Mouse (Mus musculus): ENCODE measurements around the gene Gigyf1. TPM values are rescaled to one million over a fixed set of nuclear protein-coding genes. Genes with fewer than 3 reads are reported as not detected.

Gigyf1 gene
- polyA plus RNA-seq, 1 experiment from 2014 or later = 14.0 TPM

GRCm38 (mm10) chr5:137569031-137569430, 50.7 kb downstream of the Gigyf1 start:
- no peak for ATAC-seq (replicated peaks; ENCODE audit: low FRiP score)
- no peak overlapping the region for H3K4me3 ChIP-seq (ENCODE audit: low read depth, low read length)
- H3K27me3 ChIP-seq (ENCODE audit: control insufficient read depth, insufficient read depth, low read length) = no peaks in the 10 kb centered on the region
- H3K4me2 ChIP-seq (ENCODE audit: low read depth, low read length, severe bottlenecking) = no peak overlapping the region
- H3K9me3 ChIP-seq (ENCODE audit: control insufficient read depth, low read length) = no peaks in the 10 kb centered on the region
- WGBS = 77% methylated on average over 12 of the region's 12 CpGs
- DNase-seq (ENCODE audit: low spot score) = no peak
- no peaks in the 10 kb centered on the region for H3K36me3 ChIP-seq (ENCODE audit: control insufficient read depth, insufficient read depth, low read length)
- no peaks in the 10 kb centered on the region for H3K4me1 ChIP-seq (replicated peaks; ENCODE audit: control insufficient read depth, insufficient read depth, low read length)
- H3K9ac ChIP-seq (ENCODE audit: low read length) = no peak overlapping the region
- H3K27ac ChIP-seq (ENCODE audit: low read depth, low read length) = no peak overlapping the region

- H3K36me3 ChIP-seq (ENCODE audit: control insufficient read depth, insufficient read depth, low read length) = no peaks in the 10 kb centered on the region
- H3K4me1 ChIP-seq (replicated peaks; ENCODE audit: control insufficient read depth, insufficient read depth, low read length) = no peaks in the 10 kb centered on the region; the same call in 1 of the 2 replicates
- peak; percentile 59 for DNase-seq (ENCODE audit: low spot score)
- WGBS = 34% methylated on average over 9 of the region's 9 CpGs
- H3K9ac ChIP-seq (ENCODE audit: low read length) = no peak within 1 kb of the TSS
- H3K27me3 ChIP-seq (ENCODE audit: control insufficient read depth, insufficient read depth, low read length) = no peaks in the 10 kb centered on the region
- H3K4me2 ChIP-seq (ENCODE audit: low read depth, low read length, severe bottlenecking) = no peak within 1 kb of the TSS
- H3K4me3 ChIP-seq (ENCODE audit: low read depth, low read length) = no peak within 1 kb of the TSS
- ATAC-seq (replicated peaks; ENCODE audit: low FRiP score) = no peak
- no peak within 1 kb of the TSS for H3K27ac ChIP-seq (ENCODE audit: low read depth, low read length)
- H3K9me3 ChIP-seq (ENCODE audit: control insufficient read depth, low read length) = no peaks in the 10 kb centered on the region
Measured at GRCm38 (mm10) chr5:137569665-137570064, 51.3 kb downstream of the Gigyf1 start, which contains the start of gene Tfr2. Tfr2 (plus strand) TSS chr5:137569840.

- Histone ChIP-seq H3K4me3 (ENCODE audit: low read depth, low read length) (no peak overlapping the region), H3K4me1 (replicated peaks; ENCODE audit: control insufficient read depth, insufficient read depth, low read length) (no peaks in the 10 kb centered on the region; the same call in 1 of the 2 replicates), H3K9ac (ENCODE audit: low read length) (no peak overlapping the region), H3K27ac (ENCODE audit: low read depth, low read length) (no peak overlapping the region), H3K9me3 (ENCODE audit: control insufficient read depth, low read length) (no peaks in the 10 kb centered on the region), H3K27me3 (ENCODE audit: control insufficient read depth, insufficient read depth, low read length) (no peaks in the 10 kb centered on the region), H3K36me3 (ENCODE audit: control insufficient read depth, insufficient read depth, low read length) (no peaks in the 10 kb centered on the region), H3K4me2 (ENCODE audit: low read depth, low read length, severe bottlenecking) (no peak overlapping the region)
- DNase-seq (ENCODE audit: low spot score) (no peak), ATAC-seq (replicated peaks; ENCODE audit: low FRiP score) (no peak)
- WGBS = 65% methylated on average over 7 of the region's 7 CpGs
Measured at GRCm38 (mm10) chr5:137570181-137570580, 51.8 kb downstream of the Gigyf1 start.

- DNase-seq (ENCODE audit: low spot score) (no peak), ATAC-seq (replicated peaks; ENCODE audit: low FRiP score) (no peak)
- no peak overlapping the region for H3K9ac ChIP-seq (ENCODE audit: low read length)
- no peak overlapping the region for H3K4me3 ChIP-seq (ENCODE audit: low read depth, low read length)
- no peaks in the 10 kb centered on the region; the same call in 1 of the 2 replicates for H3K4me1 ChIP-seq (replicated peaks; ENCODE audit: control insufficient read depth, insufficient read depth, low read length)
- no peak overlapping the region for H3K27ac ChIP-seq (ENCODE audit: low read depth, low read length)
- H3K27me3 ChIP-seq (ENCODE audit: control insufficient read depth, insufficient read depth, low read length) = no peaks in the 10 kb centered on the region
- H3K36me3 ChIP-seq (ENCODE audit: control insufficient read depth, insufficient read depth, low read length) = no peaks in the 10 kb centered on the region
- 81% methylated on average over 17 of the region's 17 CpGs for WGBS
- H3K4me2 ChIP-seq (ENCODE audit: low read depth, low read length, severe bottlenecking) = no peak overlapping the region
- no peaks in the 10 kb centered on the region for H3K9me3 ChIP-seq (ENCODE audit: control insufficient read depth, low read length)
Measured at GRCm38 (mm10) chr5:137570691-137571586, 52.6 kb downstream of the Gigyf1 start.

- no peak for ATAC-seq (replicated peaks; ENCODE audit: low FRiP score)
- H3K4me2 ChIP-seq (ENCODE audit: low read depth, low read length, severe bottlenecking) = peak overlapping the region; percentile 43
- H3K27ac ChIP-seq (ENCODE audit: low read depth, low read length) = no peak overlapping the region
Measured at GRCm38 (mm10) chr5:137574470-137574901, 56.1 kb downstream of the Gigyf1 start.

More at GRCm38 (mm10) chr5:137574470-137574901, 56.1 kb downstream of the Gigyf1 start:
- H3K27me3 ChIP-seq (ENCODE audit: control insufficient read depth, insufficient read depth, low read length) = no peaks in the 10 kb centered on the region
- H3K9ac ChIP-seq (ENCODE audit: low read length) = peak overlapping the region; percentile 30
- H3K4me3 ChIP-seq (ENCODE audit: low read depth, low read length) = peak overlapping the region; percentile 5; the same call in 1 of the 2 replicates
- H3K9me3 ChIP-seq (ENCODE audit: control insufficient read depth, low read length) = no peaks in the 10 kb centered on the region
- H3K36me3 ChIP-seq (ENCODE audit: control insufficient read depth, insufficient read depth, low read length) = no peaks in the 10 kb centered on the region
- no peaks in the 10 kb centered on the region; the same call in 1 of the 2 replicates for H3K4me1 ChIP-seq (replicated peaks; ENCODE audit: control insufficient read depth, insufficient read depth, low read length)
- 5% methylated on average over 27 of the region's 27 CpGs for WGBS
- peak; percentile 71 for DNase-seq (ENCODE audit: low spot score)

Small RNA genes within 50 kb of the gene (microRNA-seq; reads per million reads assigned to microRNA genes)
- 2.5 reads per million for gene Mir6418 (ENCODE audit: insufficient number of aligned reads)

Other genes with a start within 250 kb of the Gigyf1 start
- 3.0 and 3.7 TPM in 2 replicates for gene Ache, start 231.0 kb upstream of the Gigyf1 start, polyA plus RNA-seq (2014; fragmentation: Nextera tagmentation; extraction: Ambion mirVana)
- gene Ufsp1, start 223.9 kb upstream of the Gigyf1 start, polyA plus RNA-seq (2014; fragmentation: Nextera tagmentation; extraction: Ambion mirVana) = 6.8 and 8.0 TPM in 2 replicates
- 190 TPM in 2 replicates for gene Srrt, start 210.9 kb upstream of the Gigyf1 start, polyA plus RNA-seq (2014; fragmentation: Nextera tagmentation; extraction: Ambion mirVana)
- gene Trip6, start 204.1 kb upstream of the Gigyf1 start, polyA plus RNA-seq (2014; fragmentation: Nextera tagmentation; extraction: Ambion mirVana) = 50.1 and 56.7 TPM in 2 replicates
- 9.9 and 10.5 TPM in 2 replicates for gene Slc12a9, start 185.0 kb upstream of the Gigyf1 start, polyA plus RNA-seq (2014; fragmentation: Nextera tagmentation; extraction: Ambion mirVana)
- 34.6 and 35.0 TPM in 2 replicates for gene Ephb4, start 168.4 kb upstream of the Gigyf1 start, polyA plus RNA-seq (2014; fragmentation: Nextera tagmentation; extraction: Ambion mirVana)
- gene Zan, start 41.5 kb upstream of the Gigyf1 start, polyA plus RNA-seq (2014; fragmentation: Nextera tagmentation; extraction: Ambion mirVana) = 0.11 and 0.15 TPM in 2 replicates
- 55.9 and 62.4 TPM in 2 replicates for gene Pop7, start 16.0 kb upstream of the Gigyf1 start, polyA plus RNA-seq (2014; fragmentation: Nextera tagmentation; extraction: Ambion mirVana)
- 0.40 and 0.84 TPM in 2 replicates for gene Epo, start 14.7 kb downstream of the Gigyf1 start, polyA plus RNA-seq (2014; fragmentation: Nextera tagmentation; extraction: Ambion mirVana)
- gene Gnb2, start 15.0 kb downstream of the Gigyf1 start, polyA plus RNA-seq (2014; fragmentation: Nextera tagmentation; extraction: Ambion mirVana) = 410 and 508 TPM in 2 replicates
- gene Actl6b, start 35.0 kb downstream of the Gigyf1 start, polyA plus RNA-seq (2014; fragmentation: Nextera tagmentation; extraction: Ambion mirVana) = 20.5 and 22.8 TPM in 2 replicates
- 1.2 and 2.1 TPM in 2 replicates for gene Tfr2, start 51.3 kb downstream of the Gigyf1 start, polyA plus RNA-seq (2014; fragmentation: Nextera tagmentation; extraction: Ambion mirVana)
- 20.3 and 22.8 TPM in 2 replicates for gene Mospd3, start 82.5 kb downstream of the Gigyf1 start, polyA plus RNA-seq (2014; fragmentation: Nextera tagmentation; extraction: Ambion mirVana)
- gene Pcolce, start 95.2 kb downstream of the Gigyf1 start, polyA plus RNA-seq (2014; fragmentation: Nextera tagmentation; extraction: Ambion mirVana) = 54.8 and 63.0 TPM in 2 replicates
- gene Fbxo24, start 110.5 kb downstream of the Gigyf1 start, polyA plus RNA-seq (2014; fragmentation: Nextera tagmentation; extraction: Ambion mirVana) = 0.12 and 0.17 TPM in 2 replicates
- 29.8 and 38.0 TPM in 2 replicates for gene Lrch4, start 110.6 kb downstream of the Gigyf1 start, polyA plus RNA-seq (2014; fragmentation: Nextera tagmentation; extraction: Ambion mirVana)
- 9.9 and 15.3 TPM in 2 replicates for gene Gm20605, start 110.6 kb downstream of the Gigyf1 start, polyA plus RNA-seq (2014; fragmentation: Nextera tagmentation; extraction: Ambion mirVana)
- 9.3 and 10.7 TPM in 2 replicates for gene Sap25, start 122.8 kb downstream of the Gigyf1 start, polyA plus RNA-seq (2014; fragmentation: Nextera tagmentation; extraction: Ambion mirVana)
- gene Irs3, start 127.2 kb downstream of the Gigyf1 start, polyA plus RNA-seq (2014; fragmentation: Nextera tagmentation; extraction: Ambion mirVana) = 0.25 TPM in 1 of 2 replicates, not detected in the other
- 23.5 and 26.0 TPM in 2 replicates for gene Agfg2, start 166.2 kb downstream of the Gigyf1 start, polyA plus RNA-seq (2014; fragmentation: Nextera tagmentation; extraction: Ambion mirVana)
- gene Nyap1, start 223.1 kb downstream of the Gigyf1 start, polyA plus RNA-seq (2014; fragmentation: Nextera tagmentation; extraction: Ambion mirVana) = 3.8 and 4.4 TPM in 2 replicates
- gene Tsc22d4, start 227.2 kb downstream of the Gigyf1 start, polyA plus RNA-seq (2014; fragmentation: Nextera tagmentation; extraction: Ambion mirVana) = 81.1 and 83.5 TPM in 2 replicates